8 mouse cellular contexts compared by ENCODE assay signal in genomic region chr12:100290711-100291685, GRCm38 (mm10).
DNase-seq lines count a peak whose midpoint lies in the region; ATAC-seq lines count a peak whose summit lies in the region.

No protein-coding gene starts in this region.

- H3K27me3 ChIP-seq in midbrain, embryonic 11.5 days (ENCODE audit: control insufficient read depth, insufficient read depth, low read length): no peaks in the 10 kb centered on the region
- no peaks in the 10 kb centered on the region for H3K27me3 ChIP-seq in liver, embryonic 12.5 days (replicated peaks)

- H3K36me3 ChIP-seq in midbrain, embryonic 11.5 days (ENCODE audit: control insufficient read depth, insufficient read depth, low read length): no peaks in the 10 kb centered on the region
- no peaks in the 10 kb centered on the region for H3K36me3 ChIP-seq in liver, embryonic 12.5 days

- peak overlapping the region; percentile 57 for H3K9ac ChIP-seq in midbrain, embryonic 11.5 days (ENCODE audit: low read length)
- H3K9ac ChIP-seq in liver, embryonic 12.5 days: no peak overlapping the region

- 34% methylated on average over 18 of the region's 18 CpGs for WGBS in midbrain, embryonic 11.5 days
- 65% methylated on average over 18 of the region's 18 CpGs for WGBS in liver, embryonic 12.5 days (ENCODE audit: insufficient replicate concordance)

- peaks cover 19% of the 10 kb centered on the region for H3K4me1 ChIP-seq in midbrain, embryonic 11.5 days (ENCODE audit: control insufficient read depth, insufficient read depth, low read length)
- H3K4me1 ChIP-seq in liver, embryonic 12.5 days: peaks cover 12% of the 10 kb centered on the region; the same call in 1 of the 2 replicates

- no peak overlapping the region for H3K4me3 ChIP-seq in midbrain, embryonic 11.5 days (ENCODE audit: low read depth, low read length)
- H3K4me3 ChIP-seq in liver, embryonic 12.5 days: no peak overlapping the region

- no peak overlapping the region for H3K4me2 ChIP-seq in midbrain, embryonic 11.5 days
- H3K4me2 ChIP-seq in liver, embryonic 12.5 days: no peak overlapping the region

- H3K9me3 ChIP-seq in midbrain, embryonic 11.5 days (ENCODE audit: control insufficient read depth, low read length): no peaks in the 10 kb centered on the region
- peaks cover 5% of the 10 kb centered on the region; the same call in 1 of the 2 replicates for H3K9me3 ChIP-seq in liver, embryonic 12.5 days (replicated peaks)

- ATAC-seq in midbrain, embryonic 11.5 days (ENCODE audit: low FRiP score): peak; percentile 88
- no peak for ATAC-seq in liver, embryonic 12.5 days

- DNase-seq in gastrocnemius, postnatal 10 days: peak; percentile 48
- DNase-seq in gastrocnemius, adult 8-10 months (ENCODE audit: low spot score in 2 of 2): no peak
- peak; percentile 95 for DNase-seq in brain, adult 2 months (ENCODE audit: low read depth, low spot score)
- peak; percentile 52 for DNase-seq in forelimb bud, embryonic 11.5 days (ENCODE audit: low read depth, low spot score)
- peak; percentile 23 to 33 for DNase-seq in kidney, postnatal 36 days
- peak; percentile 97 for DNase-seq in midbrain, embryonic 11.5 days (ENCODE audit: low spot score, missing footprints)
- peak; percentile 95 for DNase-seq in telencephalon, adult 2 months (ENCODE audit: low read depth, low spot score)

- peak overlapping the region; percentile 53; the same call in 1 of the 2 replicates for H3K27ac ChIP-seq in midbrain, embryonic 11.5 days (ENCODE audit: low read depth, low read length)
- no peak overlapping the region for H3K27ac ChIP-seq in liver, embryonic 12.5 days

Comparison
In these comparisons a context has a peak if more than half of its experiments do, and no peak if none do; other contexts are left out.
1. DNase-seq: peak in gastrocnemius, postnatal 10 days (single experiment), brain, adult 2 months (single experiment), forelimb bud, embryonic 11.5 days (single experiment), kidney, postnatal 36 days (2 of 2), midbrain, embryonic 11.5 days (single experiment) and telencephalon, adult 2 months (single experiment); none in gastrocnemius, adult 8-10 months (0 of 2).